ENCODE assay signal across 8 mouse cellular contexts in the genomic region with DNA sequence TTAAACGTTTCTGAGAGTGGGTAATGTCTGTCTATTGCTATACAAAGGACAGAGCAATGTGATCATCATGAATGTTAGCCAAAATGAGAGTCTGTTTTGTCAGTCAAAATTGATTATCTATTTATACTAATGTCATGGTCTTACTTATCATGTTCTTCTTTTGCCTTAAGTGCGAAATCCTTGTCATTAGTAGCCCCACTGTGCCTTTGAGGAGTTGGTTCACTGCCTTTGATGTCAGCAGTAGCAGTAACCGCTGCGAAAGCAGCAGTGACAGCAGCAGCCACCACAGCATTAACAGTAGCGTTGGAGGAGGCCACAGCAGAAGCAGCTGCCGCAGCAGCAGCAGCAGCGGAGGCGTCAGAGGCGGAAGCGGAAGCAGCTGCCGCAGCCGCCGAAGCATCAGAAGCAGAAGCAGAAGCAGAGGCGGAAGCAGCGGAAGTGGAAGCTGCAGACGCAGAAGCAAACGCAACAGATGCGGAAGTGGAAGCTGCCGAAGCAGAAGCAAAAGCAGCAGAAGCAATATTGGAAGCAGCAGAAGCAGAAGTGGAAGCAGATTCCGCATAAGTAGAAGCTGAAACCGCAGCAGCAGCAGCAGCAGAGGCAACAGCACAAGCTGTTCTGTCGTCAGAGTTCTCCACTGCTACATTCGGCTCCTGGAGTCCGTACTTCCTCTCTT. TPM values are rescaled to one million over a fixed set of nuclear protein-coding genes. Genes with fewer than 3 reads are reported as not detected.
A peak's percentile ranks its signal among the peaks of the same experiment; 100 is the strongest.
DNase-seq lines count a peak whose midpoint lies in the region; ATAC-seq and TF ChIP-seq lines count a peak whose summit lies in the region.

No protein-coding gene starts in this region.

- no peaks in the 10 kb centered on the region for H3K79me2 ChIP-seq in MEL (ENCODE audit: control insufficient read depth, insufficient read depth, low read length, poor library complexity)

- peak overlapping the region; percentile 16; the same call in 1 of the 2 replicates for H3K27ac ChIP-seq in MEL (ENCODE audit: control insufficient read depth, low read depth, low read length)

- no peak for TF ChIP-seq RAD21 in MEL (IDR thresholded peaks at IDR 0.05; ENCODE audit: low read depth, low read length)

- H3K9me3 ChIP-seq in MEL (replicated peaks; ENCODE audit: insufficient read depth, low read length) = no peaks in the 10 kb centered on the region

- no peaks in the 10 kb centered on the region for H3K4me1 ChIP-seq in MEL (ENCODE audit: control insufficient read depth in 1 of 2, insufficient read depth in 2 of 2, low read length in 2 of 2)

- H3K4me3 ChIP-seq in MEL (ENCODE audit: control insufficient read depth in 1 of 2, insufficient read depth in 1 of 2, low read depth in 2 of 2, low read length in 2 of 2) = peak overlapping the region; percentile 48 to 49

- peak; percentile 96 for ATAC-seq in inflammation-experienced regulatory T-cells, adult 6 months
- peak; percentile 99 for ATAC-seq in megakaryocyte, adult 5-6 weeks (ENCODE audit: poor library complexity, severe bottlenecking)

- no peak for TF ChIP-seq CTCF in MEL (IDR thresholded peaks at IDR 0.05 in 2 of 3, conservative IDR thresholded peaks at IDR 0.05 in 1 of 3; ENCODE audit: control insufficient read depth in 1 of 3, insufficient read depth in 1 of 3, low read depth in 2 of 3, low read length in 3 of 3, poor library complexity in 1 of 3, severe bottlenecking in 1 of 3)

- TF ChIP-seq POLR2A in MEL (IDR thresholded peaks at IDR 0.05; ENCODE audit: control insufficient read depth in 1 of 2, insufficient read depth in 1 of 2, low read depth in 1 of 2, low read length in 2 of 2, poor library complexity in 1 of 2) = no peak

- H3K27me3 ChIP-seq in MEL (ENCODE audit: control insufficient read depth in 1 of 2, insufficient read depth in 2 of 2, low read length in 2 of 2) = no peaks in the 10 kb centered on the region

- H3K9ac ChIP-seq in MEL (ENCODE audit: control insufficient read depth, low read depth, low read length, poor library complexity, severe bottlenecking) = peak overlapping the region; percentile 47

- DNase-seq in MEL (ENCODE audit: low read depth, low spot score) = peak; percentile 84
- DNase-seq in c-Kit-positive CD71-positive TER-119-positive erythroid progenitor cells, embryonic 14.5 days (ENCODE audit: low spot score) = peak; percentile 29
- peak; percentile 9 to 23 for DNase-seq in gastrocnemius, postnatal 36 days
- peak; percentile 39 to 60 for DNase-seq in left cerebral cortex, postnatal 14 days (ENCODE audit: low spot score in 2 of 2)
- peak; percentile 38 for DNase-seq in right cerebral cortex, postnatal 14 days
- DNase-seq in yolk sac, embryonic 10.5 days (ENCODE audit: low spot score) = peak; percentile 79

- intact Hi-C loops in gastrocnemius, postnatal 36 days (cut with DNase I) = no loop called here
- intact Hi-C loops in left cerebral cortex, postnatal 14 days (cut with DNase I) = no loop called here

- no peak for TF ChIP-seq EP300 in MEL (IDR thresholded peaks at IDR 0.05; ENCODE audit: low read depth in 1 of 2, low read length in 2 of 2)

- no peaks in the 10 kb centered on the region; a peak in 1 of 4 replicates for H3K36me3 ChIP-seq in MEL (ENCODE audit: control insufficient read depth in 1 of 2, insufficient read depth in 2 of 2, low read length in 2 of 2)

TF ChIP-seq in MEL, 35 proteins besides CTCF, POLR2A, EP300 and RAD21:
- TF ChIP-seq JUND (IDR thresholded peaks at IDR 0.05; ENCODE audit: low read depth, low read length) (no peak), MYC (IDR thresholded peaks at IDR 0.05; ENCODE audit: low read depth, low read length) (no peak), ZC3H11A (IDR thresholded peaks at IDR 0.05; ENCODE audit: low read depth, low read length) (no peak), MAZ (IDR thresholded peaks at IDR 0.05; ENCODE audit: low read depth, low read length) (no peak), POLR2AphosphoS2 (IDR thresholded peaks at IDR 0.05; ENCODE audit: low read length) (no peak), MYB (IDR thresholded peaks at IDR 0.05; ENCODE audit: low read depth, low read length) (no peak), ZMIZ1 (IDR thresholded peaks at IDR 0.05; ENCODE audit: low read depth, low read length) (no peak), MAX (IDR thresholded peaks at IDR 0.05; ENCODE audit: low read length) (no peak), ELF1 (IDR thresholded peaks at IDR 0.05; ENCODE audit: low read depth, low read length) (peak; percentile 87), E2F4 (IDR thresholded peaks at IDR 0.05; ENCODE audit: borderline replicate concordance, low read depth, low read length) (no peak), NELFE (IDR thresholded peaks at IDR 0.05; ENCODE audit: low read depth, low read length) (peak; percentile 46; the same call in 1 of the 2 replicates), GATA1 (IDR thresholded peaks at IDR 0.05; ENCODE audit: low read depth, low read length) (no peak), CHD2 (IDR thresholded peaks at IDR 0.05; ENCODE audit: low read length) (no peak), MEF2A (IDR thresholded peaks at IDR 0.05; ENCODE audit: extremely low read depth, insufficient replicate concordance, low read depth, low read length, poor library complexity, severe bottlenecking) (no peak), USF2 (IDR thresholded peaks at IDR 0.05; ENCODE audit: borderline replicate concordance in 1 of 2, insufficient read depth in 1 of 2, low read depth in 1 of 2, low read length in 2 of 2) (no peak), TCF12 (IDR thresholded peaks at IDR 0.05; ENCODE audit: low read depth, low read length) (peak; percentile 8; the same call in 1 of the 2 replicates), UBTF (IDR thresholded peaks at IDR 0.05; ENCODE audit: borderline replicate concordance, insufficient read depth, low read depth, low read length) (no peak), ZNF384 (IDR thresholded peaks at IDR 0.05; ENCODE audit: low read depth, low read length) (no peak), MAFK (IDR thresholded peaks at IDR 0.05; ENCODE audit: borderline replicate concordance, low read depth, low read length) (no peak), KAT2A (conservative IDR thresholded peaks at IDR 0.05; ENCODE audit: low read depth, low read length) (no peak), USF1 (IDR thresholded peaks at IDR 0.05; ENCODE audit: low read depth, low read length) (no peak), SIN3A (IDR thresholded peaks at IDR 0.05; ENCODE audit: low read length) (no peak), HCFC1 (IDR thresholded peaks at IDR 0.05; ENCODE audit: low read depth, low read length) (peak; percentile 72), NRF1 (IDR thresholded peaks at IDR 0.05; ENCODE audit: insufficient read depth, low read depth, low read length, poor library complexity, severe bottlenecking) (no peak), BHLHE40 (IDR thresholded peaks at IDR 0.05; ENCODE audit: borderline replicate concordance, low read depth, low read length) (0 out of 2 replicates have a peak, but pooled peaks have one; percentile 31), ZKSCAN1 (IDR thresholded peaks at IDR 0.05; ENCODE audit: low read depth, low read length) (no peak), RCOR1 (IDR thresholded peaks at IDR 0.05; ENCODE audit: low read depth, low read length) (no peak), ETS1 (IDR thresholded peaks at IDR 0.05; ENCODE audit: low read depth, low read length) (peak; percentile 54), CHD1 (IDR thresholded peaks at IDR 0.05; ENCODE audit: low read depth, low read length) (no peak), TBP (IDR thresholded peaks at IDR 0.05; ENCODE audit: low read depth, low read length) (peak; percentile 43; the same call in 1 of the 2 replicates)

RNA-seq across cellular contexts. Expression of a gene that starts 17.5 kb away (rescaled TPM):
- total RNA-seq in MEL (2012; rRNA removed) = not detected in 2 replicates
- not detected for polyA plus RNA-seq in MEL (2012; ENCODE audit: insufficient read depth in 1 of 2, insufficient read length in 2 of 2, low read depth in 1 of 2, low replicate concordance in 2 of 2, missing spikeins in 1 of 2)
- total RNA-seq in gastrocnemius, postnatal 36 days (2021) = not detected
- not detected for polyA plus RNA-seq in inflammation-experienced regulatory T-cells, adult 6 months (2017; shearing (Covaris generic))
- total RNA-seq in left cerebral cortex, postnatal 14 days (2021) = not detected
- total RNA-seq in megakaryocyte, adult 5-6 weeks (2015) = not detected in 2 replicates
- total RNA-seq in megakaryocyte, adult 5-6 weeks (2017) = not detected in 2 replicates

RNA-seq across cellular contexts. Expression of a gene that starts 43.9 kb away (rescaled TPM):
- total RNA-seq in MEL (2012; rRNA removed) = 3.1 TPM in 2 replicates
- polyA plus RNA-seq in MEL (2012; ENCODE audit: insufficient read depth in 1 of 2, insufficient read length in 2 of 2, low read depth in 1 of 2, low replicate concordance in 2 of 2, missing spikeins in 1 of 2) = 1 to 10 TPM in 1 of 2 experiments, not detected in 1; 1.0 TPM
- total RNA-seq in gastrocnemius, postnatal 36 days (2021) = 1 to 10 TPM; 6.7 to 7.2 TPM
- 10 to 100 TPM in 1 of 3 experiments, 1 to 10 TPM in 2; 5.4 to 11.4 (median 6.1) TPM for polyA plus RNA-seq in inflammation-experienced regulatory T-cells, adult 6 months (2017; shearing (Covaris generic))
- 10 to 100 TPM; 31.2 to 33.8 TPM for total RNA-seq in left cerebral cortex, postnatal 14 days (2021)
- total RNA-seq in megakaryocyte, adult 5-6 weeks (2015) = 4.6 and 5.1 TPM in 2 replicates
- total RNA-seq in megakaryocyte, adult 5-6 weeks (2017) = 6.1 and 6.3 TPM in 2 replicates

Comparison
In these comparisons a context has a peak if more than half of its experiments do, and no peak if none do; other contexts are left out.
1. Peak in every context shown above with its lines: DNase-seq, ATAC-seq, H3K4me3 ChIP-seq and H3K27ac ChIP-seq.
2. DNase-seq: peak in every context shown above with its lines; median percentile 84 in MEL; 79 in yolk sac, embryonic 10.5 days; 50 in left cerebral cortex, postnatal 14 days; 38 in right cerebral cortex, postnatal 14 days; 29 in c-Kit-positive CD71-positive TER-119-positive erythroid progenitor cells, embryonic 14.5 days; 16 in gastrocnemius, postnatal 36 days.